Mouse (Mus musculus) B cell, adult 2 months (primary cell): ENCODE data around the gene Ttll11.
A peak's percentile ranks its signal among the peaks of the same experiment; 100 is the strongest.

Experiments used
- DNase-seq, 2 experiments: peaks; one replicate each; pipeline ENCODE4 v3.0.0; 2022

Gene Ttll11

DNA sequence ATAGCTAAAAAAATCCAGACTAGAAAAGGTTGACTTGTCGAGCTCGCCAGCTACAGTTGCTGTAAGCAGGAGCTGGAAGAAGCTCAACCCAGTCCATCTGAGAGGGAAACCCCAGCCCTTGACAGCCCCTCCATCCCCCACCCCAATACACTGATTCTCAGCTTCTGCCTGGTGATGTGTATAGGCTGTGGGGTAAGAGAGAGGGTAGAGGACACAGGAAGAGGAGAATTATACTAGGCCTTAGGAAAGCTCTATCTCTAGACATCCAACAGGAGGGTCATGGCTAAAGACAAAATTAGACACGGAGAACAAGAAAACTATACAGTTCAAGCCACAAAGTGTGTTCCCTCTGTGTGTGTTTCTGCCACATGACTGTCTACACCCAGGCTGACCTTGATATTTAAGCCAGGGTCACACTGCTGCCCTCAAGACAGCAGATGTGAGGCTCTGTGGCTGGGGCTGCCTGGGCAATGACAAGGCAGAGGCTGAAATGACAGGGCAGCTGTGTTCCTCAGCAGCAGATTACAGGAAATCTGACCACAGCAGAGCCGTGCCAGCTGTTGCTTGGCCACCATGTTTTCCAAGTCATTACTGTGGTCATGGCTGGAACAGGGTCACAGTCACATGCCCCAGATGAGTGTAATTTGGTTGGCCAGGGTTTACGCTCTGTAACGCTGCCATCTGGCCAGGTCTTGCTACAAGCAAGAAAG, 81.1 kb downstream of the Ttll11 start:
- DNase-seq, result peak; percentile 22

- DNase-seq, result no peak
Measured at GRCm38 (mm10) chr2:35897125-35897524, 82.6 kb downstream of the Ttll11 start.

DNA sequence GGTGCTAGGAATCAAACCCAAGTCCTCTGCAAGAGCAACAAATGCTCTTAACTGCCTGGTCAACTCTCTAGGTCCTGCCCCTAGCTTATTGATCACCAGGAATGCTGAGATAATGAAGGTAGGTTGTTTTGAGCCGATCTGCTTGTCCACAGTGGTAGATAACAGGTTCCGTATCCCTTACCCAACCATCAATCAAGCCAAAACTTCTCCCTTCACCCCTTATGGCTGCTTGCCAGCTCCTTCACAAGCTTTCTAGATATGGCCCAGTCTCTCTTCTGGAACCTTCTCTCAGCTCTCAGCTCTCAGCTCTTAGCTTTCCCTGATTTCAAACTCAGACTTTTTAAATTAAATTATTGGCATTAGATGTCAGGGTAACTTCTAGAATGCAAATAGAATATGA, 85.2 kb downstream of the Ttll11 start:
- DNase-seq, result no peak

- DNase-seq, result no peak
Measured at GRCm38 (mm10) chr2:35890635-35891034, 89.1 kb downstream of the Ttll11 start.

DNA sequence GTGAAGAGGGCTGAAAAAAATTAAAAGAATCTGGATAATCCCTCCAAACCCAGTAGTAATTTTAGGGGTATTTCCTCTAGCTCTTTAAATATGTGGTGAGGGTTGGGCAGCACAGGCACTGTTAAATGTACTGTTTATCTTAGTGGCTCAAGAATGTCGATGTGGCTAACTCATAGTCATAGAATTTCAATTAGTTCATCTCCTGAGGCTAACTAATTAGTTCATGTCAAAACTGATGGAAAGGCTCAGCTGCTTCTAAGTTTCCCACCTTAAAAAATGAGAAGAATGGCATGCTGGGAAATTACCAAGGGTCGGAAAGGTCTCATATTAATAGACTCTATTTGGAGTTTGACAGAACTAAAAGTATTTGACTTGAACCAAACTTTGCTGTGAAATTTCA, 89.9 kb downstream of the Ttll11 start:
- no peak for DNase-seq

DNA sequence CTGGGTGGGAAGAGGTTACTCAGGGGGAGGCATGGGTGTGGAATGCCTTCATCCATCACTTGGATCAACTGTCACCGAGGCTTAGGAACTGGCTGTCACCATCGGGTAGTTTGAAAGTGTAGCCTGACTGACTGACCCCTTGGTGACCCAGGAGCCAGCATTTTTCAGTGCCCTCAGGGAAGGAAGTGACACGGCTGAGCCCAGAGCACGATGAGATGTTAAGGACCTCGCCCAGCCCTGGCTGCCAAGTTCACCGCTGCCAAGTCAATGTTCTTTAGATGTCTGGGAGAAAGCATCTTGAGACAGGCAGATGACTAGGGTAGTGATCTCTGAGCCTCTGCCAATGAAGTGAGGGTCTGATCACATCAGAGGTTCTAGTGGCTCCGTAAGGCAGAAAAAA, 95.4 kb downstream of the Ttll11 start:
- DNase-seq, result no peak

GRCm38 (mm10) chr2:35882336-35882987, 97.3 kb downstream of the Ttll11 start:
- no peak for DNase-seq

GRCm38 (mm10) chr2:35881896-35882295, 97.8 kb downstream of the Ttll11 start:
- no peak for DNase-seq

DNA sequence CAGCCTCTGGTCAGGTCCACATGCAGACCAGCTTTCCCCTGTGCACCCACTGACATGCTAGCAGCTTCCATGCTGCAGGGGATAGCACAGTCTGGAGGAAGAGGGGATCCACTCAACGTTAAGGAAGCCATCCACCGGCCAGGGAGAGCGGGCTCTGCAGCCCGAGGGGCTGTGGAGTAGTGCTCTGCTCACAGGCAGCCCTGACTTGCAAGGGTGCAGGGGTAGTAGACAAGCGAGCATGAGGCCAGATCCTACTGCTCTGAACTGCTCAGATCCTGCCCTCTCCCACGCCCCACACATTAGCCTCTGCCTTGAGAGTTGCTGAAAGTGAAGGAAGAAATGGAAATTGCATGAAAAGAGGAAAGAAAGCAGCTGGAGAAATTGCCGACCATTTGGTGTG, 99.4 kb downstream of the Ttll11 start:
- DNase-seq, result no peak

GRCm38 (mm10) chr2:35879887-35880286, 99.8 kb downstream of the Ttll11 start:
- no peak for DNase-seq

- DNase-seq, result no peak
Measured at GRCm38 (mm10) chr2:35878506-35878905, 101.2 kb downstream of the Ttll11 start.

GRCm38 (mm10) chr2:35875572-35875971, 104.1 kb downstream of the Ttll11 start:
- DNase-seq, result no peak

DNA sequence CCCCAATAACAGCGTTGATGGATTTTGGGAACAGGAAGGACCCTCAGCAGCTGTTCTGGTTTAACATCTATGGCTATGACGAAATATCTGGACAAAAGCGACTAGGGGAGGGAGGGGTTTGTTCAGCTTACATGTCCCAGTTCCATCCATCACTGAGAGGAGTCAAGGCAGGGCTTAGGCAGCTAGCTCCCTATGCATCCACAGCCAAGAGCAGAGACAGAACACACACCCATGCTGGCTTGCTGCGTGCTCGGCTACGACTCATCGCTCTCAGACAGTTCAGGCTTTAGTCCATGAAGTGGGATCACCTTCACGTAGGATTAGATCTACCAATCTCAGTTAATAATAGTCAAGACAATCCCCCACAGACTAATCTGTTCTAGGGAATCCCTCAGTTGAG, 105.3 kb downstream of the Ttll11 start:
- no peak for DNase-seq

DNA sequence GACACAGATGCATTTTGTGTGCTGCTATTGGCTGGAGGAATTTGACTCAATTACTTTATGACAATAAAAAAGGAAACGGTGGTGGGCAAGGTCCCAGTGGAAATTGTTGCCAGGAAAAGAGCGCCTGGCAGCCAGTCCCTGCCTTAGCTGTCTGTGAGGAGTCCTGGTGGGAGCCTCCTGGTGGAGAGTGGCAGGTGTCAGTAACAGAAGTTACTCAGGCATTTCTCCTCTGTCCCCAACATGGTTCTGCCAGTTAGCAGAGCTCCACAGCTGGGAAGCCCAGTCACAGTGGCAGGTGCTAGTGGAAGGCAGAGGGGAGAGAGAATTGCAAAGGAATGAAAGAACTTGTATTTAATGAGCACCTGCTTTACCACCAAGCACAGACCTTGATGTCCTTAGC, 110.5 kb downstream of the Ttll11 start:
- no peak for DNase-seq

GRCm38 (mm10) chr2:35863284-35863683, 116.4 kb downstream of the Ttll11 start:
- DNase-seq, result no peak

GRCm38 (mm10) chr2:35861185-35861584, 118.5 kb downstream of the Ttll11 start:
- no peak for DNase-seq

GRCm38 (mm10) chr2:35860394-35860744, 119.3 kb downstream of the Ttll11 start:
- DNase-seq, result no peak

DNA sequence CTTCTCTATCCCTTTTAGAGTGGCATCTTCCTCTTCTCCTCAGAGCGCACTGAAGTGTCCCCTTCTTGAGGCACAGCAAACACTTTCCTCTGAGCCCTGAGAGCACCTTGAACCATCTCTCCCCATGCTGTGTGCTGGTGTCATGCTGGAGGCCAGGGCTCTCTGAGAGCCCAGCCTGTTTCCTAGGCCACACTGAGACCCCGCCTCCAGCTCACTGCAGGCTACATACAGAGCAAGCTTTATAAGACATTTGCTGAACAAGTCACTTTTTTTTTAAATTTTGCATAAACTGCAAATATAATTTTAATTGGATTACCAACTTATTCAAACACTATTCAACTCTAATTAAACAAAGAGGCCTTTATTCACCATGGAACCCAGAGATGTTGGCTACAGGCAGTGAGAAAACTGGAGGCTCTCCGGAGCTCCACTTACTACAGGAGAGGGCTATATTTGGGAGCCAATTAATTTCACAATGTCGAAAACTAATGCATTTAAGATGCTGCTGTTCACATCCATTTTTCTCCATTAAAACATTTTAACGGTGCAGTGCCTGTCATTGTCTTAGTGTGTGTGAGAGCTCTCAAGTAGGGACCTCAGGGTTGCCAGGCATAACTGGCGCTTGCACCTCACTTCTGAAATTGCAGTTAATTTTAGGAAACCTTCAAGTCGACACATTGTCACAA, 119.9 kb downstream of the Ttll11 start:
- no peak for DNase-seq

GRCm38 (mm10) chr2:35858281-35858680, 121.4 kb downstream of the Ttll11 start:
- DNase-seq, result no peak

- no peak for DNase-seq
Measured at GRCm38 (mm10) chr2:35856901-35857300, 122.8 kb downstream of the Ttll11 start.

- DNase-seq, result peak; percentile 22 to 30
Measured at GRCm38 (mm10) chr2:35854877-35855276, 124.8 kb downstream of the Ttll11 start.

- DNase-seq, result no peak
Measured at GRCm38 (mm10) chr2:35852971-35853370, 126.7 kb downstream of the Ttll11 start.

- no peak for DNase-seq
Measured at GRCm38 (mm10) chr2:35852164-35852509, 127.6 kb downstream of the Ttll11 start.

DNA sequence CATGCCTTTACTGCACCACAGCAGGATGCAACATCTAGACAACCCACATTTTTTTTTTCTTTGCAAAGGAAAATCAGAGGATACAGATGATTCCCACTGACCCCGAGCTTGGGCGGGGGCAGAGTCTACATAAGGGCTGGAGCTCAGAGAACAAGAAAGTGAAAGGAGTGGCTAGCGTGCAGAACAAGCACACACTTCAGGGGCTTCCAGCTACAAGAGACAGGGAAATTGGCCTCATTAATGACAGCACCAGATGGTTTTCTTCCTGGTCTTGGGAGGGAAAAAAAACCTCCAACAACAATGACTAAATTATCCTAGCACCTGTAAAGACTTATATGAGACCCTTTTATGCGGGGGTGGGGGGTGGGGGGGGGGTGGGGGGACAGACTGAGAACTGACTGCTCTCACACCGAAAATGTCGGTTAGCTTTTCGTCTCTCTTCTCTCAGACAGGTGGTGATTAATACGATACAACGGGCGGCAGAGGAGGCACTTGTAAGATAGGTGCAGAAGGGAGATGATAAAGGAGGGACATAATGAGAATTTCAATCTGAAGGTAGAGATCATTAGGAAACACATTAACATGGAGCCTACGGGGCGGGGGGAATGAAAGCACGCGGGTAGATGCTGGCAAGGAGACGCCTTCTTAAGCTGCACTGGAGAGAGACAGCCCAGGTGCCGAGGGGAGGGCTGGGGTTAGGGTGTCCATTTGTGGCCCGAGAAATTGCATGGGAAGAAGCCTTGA, 128.1 kb downstream of the Ttll11 start:
- DNase-seq, result no peak
